Mouse (Mus musculus): Measurements from ENCODE around the gene 1110004F10Rik. TPM values are rescaled to one million over a fixed set of nuclear protein-coding genes. Genes with fewer than 3 reads are reported as not detected.
"Not testable (repeated sequence)": the region's sequence is repeated elsewhere in the genome, so short reads cannot be mapped to it uniquely, and the experiment has no call there.

1110004F10Rik gene
- polyA plus RNA-seq, 1 experiment from 2014 or later, result 156 TPM

- 44% methylated on average over 18 of the region's 18 CpGs for WGBS
- H3K9ac ChIP-seq, result peak overlapping the region; percentile 52; the same call in 1 of the 2 replicates
- H3K27ac ChIP-seq (replicated peaks), result no peak overlapping the region
- H3K4me1 ChIP-seq, result peaks cover 25% of the 10 kb centered on the region
- no peaks in the 10 kb centered on the region for H3K36me3 ChIP-seq
- no peaks in the 10 kb centered on the region for H3K9me3 ChIP-seq
- H3K4me3 ChIP-seq, result peak overlapping the region; percentile 14
- peak overlapping the region; percentile 99 for H3K4me2 ChIP-seq
- no peak for ATAC-seq (ENCODE audit: extremely low read depth, insufficient number of reproducible peaks, low FRiP score, low TSS enrichment)
- peaks cover 41% of the 10 kb centered on the region for H3K27me3 ChIP-seq (replicated peaks)
Observed at GRCm38 (mm10) chr7:116036591-116037555, 2.3 kb upstream of the 1110004F10Rik start.

GRCm38 (mm10) chr7:116038024-116038423, 1.2 kb upstream of the 1110004F10Rik start:
- H3K36me3 ChIP-seq, result no peaks in the 10 kb centered on the region
- peaks cover 25% of the 10 kb centered on the region for H3K4me1 ChIP-seq
- no peak for ATAC-seq (ENCODE audit: extremely low read depth, insufficient number of reproducible peaks, low FRiP score, low TSS enrichment)
- H3K27ac ChIP-seq (replicated peaks), result no peak overlapping the region
- no peaks in the 10 kb centered on the region for H3K9me3 ChIP-seq
- 2% methylated on average over 13 of the region's 13 CpGs for WGBS
- H3K4me2 ChIP-seq, result peak overlapping the region; percentile 99
- peaks cover 41% of the 10 kb centered on the region for H3K27me3 ChIP-seq (replicated peaks)
- peak overlapping the region; percentile 68 for H3K4me3 ChIP-seq
- H3K9ac ChIP-seq, result peak overlapping the region; percentile 77

- Histone ChIP-seq H3K36me3 (no peaks in the 10 kb centered on the region), H3K27me3 (replicated peaks) (peaks cover 41% of the 10 kb centered on the region), H3K4me2 (peak within 1 kb of the TSS; percentile 99), H3K4me1 (peaks cover 25% of the 10 kb centered on the region), H3K9me3 (no peaks in the 10 kb centered on the region), H3K27ac (replicated peaks) (no peak within 1 kb of the TSS; the same call in 1 of the 2 replicates), H3K4me3 (peak within 1 kb of the TSS; percentile 68), H3K9ac (peak within 1 kb of the TSS; percentile 77)
- under 1% methylated on average over 11 of the region's 11 CpGs for WGBS
- ATAC-seq (ENCODE audit: extremely low read depth, insufficient number of reproducible peaks, low FRiP score, low TSS enrichment), result no peak
Observed at GRCm38 (mm10) chr7:116038511-116038910, 686 bp upstream of the 1110004F10Rik start, which contains the start of gene Sox6. Sox6 (minus strand) TSS chr7:116038796.

- ATAC-seq (ENCODE audit: extremely low read depth, insufficient number of reproducible peaks, low FRiP score, low TSS enrichment), result peak; percentile 25; the same call in 1 of the 2 replicates
- WGBS, result under 1% methylated on average over 48 of the region's 48 CpGs
- H3K4me2 ChIP-seq, result peak overlapping the region; percentile 99
- H3K36me3 ChIP-seq, result no peaks in the 10 kb centered on the region
- peak overlapping the region; percentile 68 for H3K4me3 ChIP-seq
- H3K27ac ChIP-seq (replicated peaks), result no peak overlapping the region; the same call in 1 of the 2 replicates
- peaks cover 25% of the 10 kb centered on the region for H3K4me1 ChIP-seq
- H3K9me3 ChIP-seq, result no peaks in the 10 kb centered on the region
- H3K9ac ChIP-seq, result peak overlapping the region; percentile 77
- H3K27me3 ChIP-seq (replicated peaks), result peaks cover 41% of the 10 kb centered on the region
Observed at GRCm38 (mm10) chr7:116039538-116040466, 605 bp downstream of the 1110004F10Rik start.

- WGBS, result 22% methylated on average over 15 of the region's 15 CpGs
- H3K9me3 ChIP-seq, result no peaks in the 10 kb centered on the region
- peaks cover 34% of the 10 kb centered on the region for H3K27me3 ChIP-seq (replicated peaks)
- peak overlapping the region; percentile 99 for H3K4me2 ChIP-seq
- ATAC-seq (ENCODE audit: extremely low read depth, insufficient number of reproducible peaks, low FRiP score, low TSS enrichment), result no peak
- H3K4me3 ChIP-seq, result peak overlapping the region; percentile 68
- H3K27ac ChIP-seq (replicated peaks), result no peak overlapping the region
- peaks cover 25% of the 10 kb centered on the region for H3K4me1 ChIP-seq
- peak overlapping the region; percentile 61; the same call in 1 of the 2 replicates for H3K9ac ChIP-seq
- H3K36me3 ChIP-seq, result no peaks in the 10 kb centered on the region
Observed at GRCm38 (mm10) chr7:116040470-116041019, 1.3 kb downstream of the 1110004F10Rik start.

- H3K27ac ChIP-seq (replicated peaks), result no peak overlapping the region
- no peaks in the 10 kb centered on the region for H3K4me1 ChIP-seq
- no peak overlapping the region for H3K4me2 ChIP-seq
- H3K4me3 ChIP-seq, result no peak overlapping the region
- ATAC-seq (ENCODE audit: extremely low read depth, insufficient number of reproducible peaks, low FRiP score, low TSS enrichment), result no peak
- WGBS, result 26% methylated on average over 1 of the region's 1 CpGs
- no peak overlapping the region for H3K9ac ChIP-seq
- H3K36me3 ChIP-seq, result no peaks in the 10 kb centered on the region
- no peaks in the 10 kb centered on the region for H3K9me3 ChIP-seq
- H3K27me3 ChIP-seq (replicated peaks), result no peaks in the 10 kb centered on the region
Observed at GRCm38 (mm10) chr7:116060739-116061138, 21.5 kb downstream of the 1110004F10Rik start.

- not testable (repeated sequence) for H3K4me2 ChIP-seq; H3K27ac ChIP-seq (replicated peaks); H3K27me3 ChIP-seq (replicated peaks); H3K4me1 ChIP-seq; ATAC-seq (ENCODE audit: extremely low read depth, insufficient number of reproducible peaks, low FRiP score, low TSS enrichment); H3K36me3 ChIP-seq; H3K9me3 ChIP-seq; H3K9ac ChIP-seq; H3K4me3 ChIP-seq
- WGBS, result 87% methylated on average over 11 of the region's 11 CpGs
Observed at GRCm38 (mm10) chr7:116084366-116084765, 45.2 kb downstream of the 1110004F10Rik start, which contains the start of gene Gm4353. Gm4353 (minus strand) TSS chr7:116084635.

- peak; percentile 99 for ATAC-seq (ENCODE audit: extremely low read depth, insufficient number of reproducible peaks, low FRiP score, low TSS enrichment)
- Histone ChIP-seq H3K27me3 (replicated peaks) (no peaks in the 10 kb centered on the region), H3K27ac (replicated peaks) (peak overlapping the region; percentile 97), H3K36me3 (no peaks in the 10 kb centered on the region), H3K4me2 (peak overlapping the region; percentile 91), H3K4me1 (peaks cover 26% of the 10 kb centered on the region), H3K9me3 (no peaks in the 10 kb centered on the region), H3K9ac (peak overlapping the region; percentile 93), H3K4me3 (peak overlapping the region; percentile 81)
- WGBS, result under 1% methylated on average over 38 of the region's 38 CpGs
Observed at GRCm38 (mm10) chr7:116092710-116093465, 53.7 kb downstream of the 1110004F10Rik start.

GRCm38 (mm10) chr7:116093466-116093850, 54.3 kb downstream of the 1110004F10Rik start:
- peak overlapping the region; percentile 97 for H3K27ac ChIP-seq (replicated peaks)
- H3K9me3 ChIP-seq, result no peaks in the 10 kb centered on the region
- H3K4me3 ChIP-seq, result peak overlapping the region; percentile 81
- ATAC-seq (ENCODE audit: extremely low read depth, insufficient number of reproducible peaks, low FRiP score, low TSS enrichment), result peak; percentile 71
- WGBS, result under 1% methylated on average over 19 of the region's 19 CpGs
- peak overlapping the region; percentile 93 for H3K9ac ChIP-seq
- H3K4me1 ChIP-seq, result peaks cover 26% of the 10 kb centered on the region
- no peaks in the 10 kb centered on the region for H3K27me3 ChIP-seq (replicated peaks)
- H3K36me3 ChIP-seq, result no peaks in the 10 kb centered on the region
- peak overlapping the region; percentile 91 for H3K4me2 ChIP-seq

- 31% methylated on average over 7 of the region's 7 CpGs for WGBS
- peak overlapping the region; percentile 74 for H3K27ac ChIP-seq (replicated peaks)
- no peaks in the 10 kb centered on the region for H3K27me3 ChIP-seq (replicated peaks)
- peak overlapping the region; percentile 22 for H3K4me2 ChIP-seq
- ATAC-seq (ENCODE audit: extremely low read depth, insufficient number of reproducible peaks, low FRiP score, low TSS enrichment), result no peak
- peaks cover 30% of the 10 kb centered on the region for H3K4me1 ChIP-seq
- no peaks in the 10 kb centered on the region for H3K9me3 ChIP-seq
- peaks cover 44% of the 10 kb centered on the region for H3K36me3 ChIP-seq
- no peak overlapping the region for H3K9ac ChIP-seq
- H3K4me3 ChIP-seq, result no peak overlapping the region
Observed at GRCm38 (mm10) chr7:116099952-116100528, 60.8 kb downstream of the 1110004F10Rik start.
